Comparison of ENCODE assay signal across 20 mouse cellular contexts in genomic region chr11:84434879-84435278, GRCm38 (mm10).
DNase-seq lines count a peak whose midpoint lies in the region; ATAC-seq and TF ChIP-seq lines count a peak whose summit lies in the region.
"Had no signal": no experiment of that assay in that cellular context is flagged by ENCODE, and none has a peak within 500 bp of the region (broad histone marks: within the 10 kb centered on the region; RNA-seq: fewer than 3 reads in every experiment).

No protein-coding gene starts in this region.

- TF ChIP-seq CTCF in liver, adult 2 months (IDR thresholded peaks at IDR 0.05; ENCODE audit: low read depth, low read length) = peak; percentile 24; the same call in 1 of the 2 replicates

- no peaks in the 10 kb centered on the region for H3K27me3 ChIP-seq in liver, adult 2 months (ENCODE audit: control insufficient read depth, insufficient read depth, low read length)
- H3K27me3 ChIP-seq in liver, embryonic 11.5 days (replicated peaks; ENCODE audit: control insufficient read depth, insufficient read depth, low read length) = no peaks in the 10 kb centered on the region
- H3K27me3 ChIP-seq in midbrain, embryonic 10.5 days (ENCODE audit: low read depth, poor library complexity, severe bottlenecking) = no peaks in the 10 kb centered on the region
- H3K27me3 ChIP-seq: forebrain, embryonic 12.5 days; heart, embryonic 12.5 days; hindbrain, embryonic 15.5 days; liver, embryonic 13.5 days; midbrain, embryonic 12.5 days; neural tube, embryonic 15.5 days; stomach, embryonic 15.5 days had no signal

- no peak overlapping the region for H3K27ac ChIP-seq in liver, adult 2 months (replicated peaks; ENCODE audit: insufficient read depth, low read depth, low read length)
- no peak overlapping the region for H3K27ac ChIP-seq in liver, embryonic 11.5 days (ENCODE audit: low read depth, low read length)
- no peak overlapping the region for H3K27ac ChIP-seq in midbrain, embryonic 10.5 days (replicated peaks)
- H3K27ac ChIP-seq: forebrain, embryonic 12.5 days; hindbrain, embryonic 15.5 days; liver, embryonic 13.5 days; midbrain, embryonic 12.5 days; neural tube, embryonic 15.5 days; stomach, embryonic 15.5 days had no signal

- peaks cover 2% of the 10 kb centered on the region; the same call in 1 of the 2 replicates for H3K4me1 ChIP-seq in liver, adult 2 months (ENCODE audit: control insufficient read depth, insufficient read depth, low read length)
- no peaks in the 10 kb centered on the region for H3K4me1 ChIP-seq in liver, embryonic 11.5 days (replicated peaks; ENCODE audit: control insufficient read depth, insufficient read depth, low read length)
- H3K4me1 ChIP-seq in midbrain, embryonic 10.5 days = peaks cover 17% of the 10 kb centered on the region
- H3K4me1 ChIP-seq: heart, embryonic 12.5 days; neural tube, embryonic 15.5 days; stomach, embryonic 15.5 days had no signal

- WGBS in liver, adult 2 months = 85% methylated on average over 6 of the region's 6 CpGs
- WGBS in liver, embryonic 11.5 days = 79% methylated on average over 6 of the region's 6 CpGs
- WGBS in midbrain, embryonic 10.5 days = 77% methylated on average over 6 of the region's 6 CpGs

- no peak for ATAC-seq in liver, embryonic 11.5 days (replicated peaks; ENCODE audit: low FRiP score)

- no peak for DNase-seq in liver, adult 2 months (ENCODE audit: extremely low read depth, low read depth, low spot score)
- DNase-seq in liver, embryonic 11.5 days (ENCODE audit: low spot score) = no peak
- peak; percentile 6 for DNase-seq in 416B (ENCODE audit: low read depth)
- DNase-seq in A20 (ENCODE audit: low read depth, low spot score) = peak; percentile 14
- peak; percentile 77 for DNase-seq in ZHBTc4 (ENCODE audit: low read depth, low spot score)
- no peak for DNase-seq in midbrain, embryonic 10.5 days (ENCODE audit: low spot score)
- no peak for DNase-seq in gastrocnemius, postnatal 4 days (ENCODE audit: low spot score in 2 of 2)
- DNase-seq: cerebellum, postnatal 10 days; kidney, adult 18-20 months; kidney, postnatal 4 days; liver, embryonic 13.5 days; lung, postnatal 4 days; thymus, postnatal 14 days had no signal

- H3K36me3 ChIP-seq in liver, adult 2 months (ENCODE audit: control insufficient read depth, insufficient read depth, low read length) = peaks cover 11% of the 10 kb centered on the region; the same call in 1 of the 2 replicates
- peaks cover 4% of the 10 kb centered on the region; the same call in 1 of the 2 replicates for H3K36me3 ChIP-seq in liver, embryonic 11.5 days (ENCODE audit: control insufficient read depth, insufficient read depth, low read length)
- peaks cover 3% of the 10 kb centered on the region; the same call in 1 of the 2 replicates for H3K36me3 ChIP-seq in midbrain, embryonic 10.5 days
- H3K36me3 ChIP-seq: forebrain, embryonic 12.5 days; hindbrain, embryonic 15.5 days; midbrain, embryonic 12.5 days; neural tube, embryonic 15.5 days; stomach, embryonic 15.5 days had no signal

- H3K4me2 ChIP-seq in liver, embryonic 11.5 days = no peak overlapping the region
- H3K4me2 ChIP-seq: forebrain, embryonic 12.5 days; heart, embryonic 12.5 days; hindbrain, embryonic 15.5 days; liver, embryonic 13.5 days; midbrain, embryonic 12.5 days; neural tube, embryonic 15.5 days; stomach, embryonic 15.5 days had no signal

- no peaks in the 10 kb centered on the region; the same call in 1 of the 2 replicates for H3K79me2 ChIP-seq in liver, adult 2 months (ENCODE audit: control insufficient read depth, insufficient read depth, low read length)

- no peak overlapping the region for H3K4me3 ChIP-seq in liver, adult 2 months (ENCODE audit: insufficient read depth, low read depth, low read length)
- no peak overlapping the region for H3K4me3 ChIP-seq in liver, embryonic 11.5 days (ENCODE audit: low read depth, low read length)
- H3K4me3 ChIP-seq in midbrain, embryonic 10.5 days = no peak overlapping the region
- H3K4me3 ChIP-seq: forebrain, embryonic 12.5 days; heart, embryonic 12.5 days; hindbrain, embryonic 15.5 days; liver, embryonic 13.5 days; midbrain, embryonic 12.5 days; myocyte; neural tube, embryonic 15.5 days; stomach, embryonic 15.5 days had no signal

- TF ChIP-seq POLR2A in liver, adult 2 months (IDR thresholded peaks at IDR 0.05; ENCODE audit: extremely low read depth, insufficient read depth, low read length) = no peak

- H3K9ac ChIP-seq in liver, adult 2 months (ENCODE audit: low read depth, low read length) = no peak overlapping the region
- H3K9ac ChIP-seq in liver, embryonic 11.5 days (ENCODE audit: low read depth, low read length) = no peak overlapping the region
- H3K9ac ChIP-seq: forebrain, embryonic 12.5 days; heart, embryonic 12.5 days; hindbrain, embryonic 15.5 days; liver, embryonic 13.5 days; midbrain, embryonic 12.5 days; neural tube, embryonic 15.5 days; stomach, embryonic 15.5 days had no signal

- no peaks in the 10 kb centered on the region for H3K9me3 ChIP-seq in liver, embryonic 11.5 days (ENCODE audit: control insufficient read depth, low read length)
- no peaks in the 10 kb centered on the region for H3K9me3 ChIP-seq in midbrain, embryonic 10.5 days (replicated peaks)
- H3K9me3 ChIP-seq: forebrain, embryonic 12.5 days; heart, embryonic 12.5 days; hindbrain, embryonic 15.5 days; liver, embryonic 13.5 days; midbrain, embryonic 12.5 days; neural tube, embryonic 15.5 days; stomach, embryonic 15.5 days had no signal

Comparison
In these comparisons a context has a peak if more than half of its experiments do, and no peak if none do; other contexts are left out.
1. DNase-seq: peak in 416B (single experiment), A20 (single experiment) and ZHBTc4 (single experiment); none in liver, adult 2 months (single experiment), liver, embryonic 11.5 days (single experiment), midbrain, embryonic 10.5 days (single experiment) and gastrocnemius, postnatal 4 days (0 of 2).